Mouse (Mus musculus): Measurements from ENCODE around the gene Kcnip4. TPM values are rescaled to one million over a fixed set of nuclear protein-coding genes. Genes with fewer than 3 reads are reported as not detected.
A peak's percentile ranks its signal among the peaks of the same experiment; 100 is the strongest.

Kcnip4 gene
- polyA plus RNA-seq, 1 experiment from 2014 or later, result 2.6 TPM

DNA sequence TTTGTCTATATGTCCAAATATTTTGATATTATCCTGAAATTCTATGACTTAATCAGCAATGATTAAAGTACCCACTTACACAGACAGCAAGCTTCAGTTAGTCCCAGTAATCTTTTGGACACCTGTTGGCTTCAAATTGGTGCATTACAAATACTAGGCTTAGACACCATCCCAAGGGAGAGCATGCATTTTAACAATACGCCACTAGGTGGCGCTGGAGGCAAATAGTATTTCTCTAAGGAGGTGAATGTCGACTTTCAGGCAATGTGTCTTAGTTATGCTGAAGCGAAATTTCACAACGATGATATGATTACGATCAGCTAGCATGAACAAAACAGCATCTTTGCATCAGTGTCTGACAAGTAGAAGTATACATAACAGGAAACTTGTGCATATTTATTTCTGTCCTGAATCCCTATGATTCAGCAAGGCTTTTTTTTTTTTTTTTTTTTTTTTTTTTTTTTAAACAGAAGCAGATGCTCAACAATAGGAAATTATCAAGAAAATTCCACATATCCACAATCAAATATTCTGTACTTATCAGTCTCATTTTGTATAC lies 434.5 kb downstream of the Kcnip4 start:
- no peak overlapping the region for H3K27ac ChIP-seq (ENCODE audit: low read length)
- WGBS, result 5% methylated on average over 6 of the region's 6 CpGs
- H3K9ac ChIP-seq (ENCODE audit: low read length), result no peak overlapping the region
- H3K36me3 ChIP-seq (ENCODE audit: control insufficient read depth, insufficient read depth, low read length), result no peaks in the 10 kb centered on the region
- peak overlapping the region; percentile 35; the same call in 1 of the 2 replicates for H3K4me2 ChIP-seq (ENCODE audit: low read depth, low read length)
- ATAC-seq (ENCODE audit: insufficient read depth, low FRiP score), result peak; percentile 53; the same call in 1 of the 2 replicates
- H3K4me1 ChIP-seq (ENCODE audit: control insufficient read depth, insufficient read depth, low read length), result no peaks in the 10 kb centered on the region
- no peaks in the 10 kb centered on the region for H3K27me3 ChIP-seq (ENCODE audit: control insufficient read depth, insufficient read depth, low read length)
- H3K9me3 ChIP-seq (replicated peaks; ENCODE audit: control insufficient read depth, low read length), result no peaks in the 10 kb centered on the region
- H3K4me3 ChIP-seq (replicated peaks; ENCODE audit: low read length), result no peak overlapping the region

DNA sequence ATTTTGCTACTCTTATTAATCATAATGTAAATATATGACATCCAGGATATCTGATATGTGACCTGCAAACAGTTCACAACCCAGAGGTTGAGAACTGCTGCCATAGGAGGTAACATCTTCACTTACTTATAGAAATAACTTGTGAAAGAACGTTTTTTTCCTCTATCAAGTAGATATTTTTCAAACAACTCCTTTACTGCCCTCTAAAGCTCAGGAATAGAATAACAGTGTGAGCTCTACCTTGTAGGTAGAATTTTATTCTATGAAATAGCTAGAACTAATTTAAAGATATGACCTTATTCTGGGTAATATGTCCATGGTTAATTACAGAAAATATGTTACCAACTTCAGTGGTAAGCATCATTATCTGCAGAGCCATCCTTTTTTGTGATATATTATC lies 459.1 kb downstream of the Kcnip4 start:
- Histone ChIP-seq H3K27me3 (ENCODE audit: control insufficient read depth, insufficient read depth, low read length) (no peaks in the 10 kb centered on the region), H3K4me2 (ENCODE audit: low read depth, low read length) (no peak overlapping the region), H3K36me3 (ENCODE audit: control insufficient read depth, insufficient read depth, low read length) (no peaks in the 10 kb centered on the region), H3K4me3 (replicated peaks; ENCODE audit: low read length) (no peak overlapping the region), H3K9ac (ENCODE audit: low read length) (no peak overlapping the region), H3K27ac (ENCODE audit: low read length) (no peak overlapping the region), H3K9me3 (replicated peaks; ENCODE audit: control insufficient read depth, low read length) (no peaks in the 10 kb centered on the region), H3K4me1 (ENCODE audit: control insufficient read depth, insufficient read depth, low read length) (no peaks in the 10 kb centered on the region)
- no peak for ATAC-seq (ENCODE audit: insufficient read depth, low FRiP score)
- WGBS, result 4% methylated on average over 1 of the region's 1 CpGs

DNA sequence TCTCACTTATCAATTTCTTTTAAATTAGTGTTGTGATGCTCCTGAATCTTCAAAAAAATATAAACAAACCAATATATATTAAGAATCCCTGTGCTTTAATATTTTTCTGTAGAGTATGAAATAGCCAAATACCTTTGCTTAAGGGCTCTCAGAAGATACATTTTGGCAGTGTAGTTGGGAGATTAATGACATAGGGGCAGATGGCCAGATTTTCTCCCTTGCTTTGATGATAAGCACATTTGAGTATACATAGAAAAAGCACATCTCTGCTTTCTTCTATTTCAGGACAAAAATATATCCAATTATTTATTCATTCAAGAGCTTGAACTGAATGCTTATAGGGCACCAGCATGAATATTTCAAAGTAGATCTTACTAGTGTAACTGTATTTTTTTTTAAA lies 465.8 kb downstream of the Kcnip4 start:
- H3K4me3 ChIP-seq (replicated peaks; ENCODE audit: low read length), result no peak overlapping the region
- no peak overlapping the region for H3K4me2 ChIP-seq (ENCODE audit: low read depth, low read length)
- no peaks in the 10 kb centered on the region for H3K4me1 ChIP-seq (ENCODE audit: control insufficient read depth, insufficient read depth, low read length)
- no peaks in the 10 kb centered on the region for H3K9me3 ChIP-seq (replicated peaks; ENCODE audit: control insufficient read depth, low read length)
- H3K27me3 ChIP-seq (ENCODE audit: control insufficient read depth, insufficient read depth, low read length), result no peaks in the 10 kb centered on the region
- H3K9ac ChIP-seq (ENCODE audit: low read length), result no peak overlapping the region
- ATAC-seq (ENCODE audit: insufficient read depth, low FRiP score), result no peak
- no peaks in the 10 kb centered on the region for H3K36me3 ChIP-seq (ENCODE audit: control insufficient read depth, insufficient read depth, low read length)
- no peak overlapping the region for H3K27ac ChIP-seq (ENCODE audit: low read length)

DNA sequence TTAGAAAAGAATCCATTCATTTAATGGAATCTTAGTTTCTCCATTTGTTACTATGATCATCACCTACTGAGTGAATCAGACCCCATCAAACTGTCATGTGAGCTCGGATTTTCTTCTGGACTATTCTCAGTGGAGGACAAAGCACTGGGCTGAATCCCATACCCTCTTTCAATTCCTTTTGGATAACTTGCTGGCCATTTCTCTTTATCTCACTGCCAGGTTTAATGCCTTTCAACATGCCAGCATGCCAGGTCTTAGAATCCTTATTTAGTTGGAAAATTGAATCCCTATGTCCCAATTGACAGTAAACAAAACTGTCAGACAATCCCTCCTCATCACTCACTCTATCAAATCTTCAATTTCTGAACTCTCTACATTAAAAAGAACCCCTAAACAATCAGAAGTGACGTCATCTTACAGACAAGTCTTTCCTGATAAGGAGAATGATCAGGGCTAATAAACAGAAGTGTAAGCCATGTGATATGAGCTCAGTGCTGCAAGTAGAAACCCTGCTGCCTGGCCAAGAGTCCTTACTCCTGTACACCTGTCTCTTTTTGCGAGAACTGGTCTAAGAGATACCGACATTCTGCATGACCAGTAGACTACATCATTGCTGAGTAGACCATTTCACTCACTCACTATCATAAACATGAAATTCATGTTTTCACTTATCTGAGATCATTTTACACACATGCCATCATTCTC lies 466.9 kb downstream of the Kcnip4 start:
- Histone ChIP-seq H3K27me3 (ENCODE audit: control insufficient read depth, insufficient read depth, low read length) (no peaks in the 10 kb centered on the region), H3K9me3 (replicated peaks; ENCODE audit: control insufficient read depth, low read length) (no peaks in the 10 kb centered on the region), H3K36me3 (ENCODE audit: control insufficient read depth, insufficient read depth, low read length) (no peaks in the 10 kb centered on the region), H3K4me2 (ENCODE audit: low read depth, low read length) (no peak overlapping the region), H3K4me1 (ENCODE audit: control insufficient read depth, insufficient read depth, low read length) (no peaks in the 10 kb centered on the region), H3K4me3 (replicated peaks; ENCODE audit: low read length) (no peak overlapping the region), H3K27ac (ENCODE audit: low read length) (no peak overlapping the region), H3K9ac (ENCODE audit: low read length) (no peak overlapping the region)
- 75% methylated on average over 4 of the region's 4 CpGs for WGBS
- no peak for ATAC-seq (ENCODE audit: insufficient read depth, low FRiP score)

DNA sequence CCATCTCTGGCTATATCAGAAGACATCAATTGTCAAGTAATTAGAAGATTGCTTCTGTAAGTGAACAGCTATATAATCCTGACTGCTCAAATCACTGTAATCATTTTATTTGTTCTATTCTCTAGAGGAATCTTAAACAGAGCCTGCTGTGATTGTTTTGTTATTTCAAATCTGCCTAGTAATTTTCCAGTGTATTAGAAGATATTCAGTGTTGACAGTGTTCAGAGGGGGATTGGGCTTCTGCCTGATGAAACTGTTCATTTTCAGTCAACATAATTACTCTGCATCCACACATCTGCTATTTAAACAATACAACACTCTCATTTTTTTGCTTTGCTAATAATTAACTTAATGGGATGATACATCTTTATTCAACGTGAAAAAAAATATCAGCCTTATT lies 476.7 kb downstream of the Kcnip4 start:
- no peak overlapping the region for H3K9ac ChIP-seq (ENCODE audit: low read length)
- H3K4me3 ChIP-seq (replicated peaks; ENCODE audit: low read length), result no peak overlapping the region
- no peaks in the 10 kb centered on the region for H3K9me3 ChIP-seq (replicated peaks; ENCODE audit: control insufficient read depth, low read length)
- H3K4me1 ChIP-seq (ENCODE audit: control insufficient read depth, insufficient read depth, low read length), result no peaks in the 10 kb centered on the region
- 71% methylated on average over 1 of the region's 1 CpGs for WGBS
- H3K4me2 ChIP-seq (ENCODE audit: low read depth, low read length), result no peak overlapping the region
- no peak overlapping the region for H3K27ac ChIP-seq (ENCODE audit: low read length)
- H3K27me3 ChIP-seq (ENCODE audit: control insufficient read depth, insufficient read depth, low read length), result no peaks in the 10 kb centered on the region
- H3K36me3 ChIP-seq (ENCODE audit: control insufficient read depth, insufficient read depth, low read length), result no peaks in the 10 kb centered on the region
- no peak for ATAC-seq (ENCODE audit: insufficient read depth, low FRiP score)

DNA sequence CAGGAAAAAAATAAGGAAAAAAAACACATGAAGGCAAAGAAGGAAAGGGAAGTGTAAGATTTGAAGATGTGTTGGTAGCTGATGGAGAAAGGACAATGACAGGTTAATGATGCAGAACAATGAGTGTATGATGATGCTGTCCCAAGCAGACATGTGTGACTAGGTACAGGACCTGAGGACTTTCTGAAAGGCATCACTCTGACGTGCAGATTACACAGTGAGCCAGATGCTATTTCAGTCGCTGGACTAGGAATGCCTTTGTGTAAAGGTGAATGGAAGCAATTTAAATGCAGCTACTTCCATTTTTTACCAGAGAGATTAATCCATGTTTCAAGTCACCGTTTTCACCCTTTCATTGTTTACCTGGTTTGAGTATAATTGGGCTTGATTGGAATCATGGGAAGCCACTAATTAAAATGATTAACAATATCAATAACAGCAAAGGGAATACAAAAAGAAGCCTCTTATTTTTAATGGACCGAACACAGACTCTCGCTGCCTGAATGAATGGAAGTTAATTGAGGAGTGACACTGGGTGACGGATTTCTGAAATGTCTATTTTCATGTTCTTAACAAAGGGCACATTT lies 483.4 kb downstream of the Kcnip4 start:
- H3K27ac ChIP-seq (ENCODE audit: low read length), result no peak overlapping the region
- WGBS, result 64% methylated on average over 6 of the region's 6 CpGs
- no peak overlapping the region for H3K9ac ChIP-seq (ENCODE audit: low read length)
- H3K36me3 ChIP-seq (ENCODE audit: control insufficient read depth, insufficient read depth, low read length), result no peaks in the 10 kb centered on the region
- H3K4me3 ChIP-seq (replicated peaks; ENCODE audit: low read length), result no peak overlapping the region
- H3K4me2 ChIP-seq (ENCODE audit: low read depth, low read length), result no peak overlapping the region
- no peaks in the 10 kb centered on the region for H3K9me3 ChIP-seq (replicated peaks; ENCODE audit: control insufficient read depth, low read length)
- no peak for ATAC-seq (ENCODE audit: insufficient read depth, low FRiP score)
- H3K4me1 ChIP-seq (ENCODE audit: control insufficient read depth, insufficient read depth, low read length), result no peaks in the 10 kb centered on the region
- H3K27me3 ChIP-seq (ENCODE audit: control insufficient read depth, insufficient read depth, low read length), result no peaks in the 10 kb centered on the region

DNA sequence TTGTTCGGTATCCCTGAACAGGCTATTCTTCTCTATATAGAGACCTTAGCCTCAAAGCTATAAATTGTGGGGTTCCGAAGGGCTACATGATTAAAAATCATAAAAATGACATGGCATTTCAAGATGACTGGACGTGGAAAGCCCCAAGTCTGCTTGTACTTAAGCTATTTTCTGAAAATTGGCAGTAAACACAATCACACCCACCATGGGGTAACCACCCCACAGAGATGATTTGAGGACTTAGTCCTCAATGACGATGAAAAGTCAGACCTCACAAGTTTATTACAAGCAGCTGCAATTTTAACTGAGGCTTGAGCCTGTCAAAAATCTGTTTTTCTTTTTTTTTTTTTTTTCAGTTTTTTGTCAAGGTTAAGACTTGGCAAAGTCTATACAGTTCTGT lies 527.3 kb downstream of the Kcnip4 start:
- H3K27me3 ChIP-seq (ENCODE audit: control insufficient read depth, insufficient read depth, low read length), result no peaks in the 10 kb centered on the region
- no peak for ATAC-seq (ENCODE audit: insufficient read depth, low FRiP score)
- WGBS, result 77% methylated on average over 4 of the region's 4 CpGs

DNA sequence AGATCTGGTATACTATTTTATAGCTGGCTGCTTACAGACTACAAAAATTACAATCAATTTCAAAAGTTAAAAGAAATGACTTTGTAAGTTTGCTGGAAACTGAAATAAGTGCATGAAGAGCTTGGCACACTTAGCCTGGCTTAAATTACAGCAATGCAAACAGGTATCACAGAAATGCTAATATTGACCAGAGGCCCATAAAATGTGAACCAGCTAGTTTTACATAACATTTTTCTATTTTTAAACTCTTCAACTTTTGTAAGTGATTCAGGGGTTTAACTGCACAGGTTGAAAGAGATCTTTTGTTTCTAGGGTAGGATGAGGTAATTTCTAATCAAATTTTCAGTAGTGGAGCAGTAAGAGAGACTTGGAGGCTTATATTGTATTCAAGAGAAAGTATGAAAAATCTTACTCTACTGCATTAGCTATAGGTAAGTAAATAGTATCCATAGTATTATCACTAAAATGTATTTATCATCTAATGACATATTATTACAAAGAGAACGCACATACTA lies 535.5 kb downstream of the Kcnip4 start:
- no peak overlapping the region for H3K4me3 ChIP-seq (replicated peaks; ENCODE audit: low read length)
- no peak overlapping the region for H3K27ac ChIP-seq (ENCODE audit: low read length)
- H3K4me2 ChIP-seq (ENCODE audit: low read depth, low read length), result no peak overlapping the region
- no peaks in the 10 kb centered on the region for H3K9me3 ChIP-seq (replicated peaks; ENCODE audit: control insufficient read depth, low read length)
- no peaks in the 10 kb centered on the region for H3K36me3 ChIP-seq (ENCODE audit: control insufficient read depth, insufficient read depth, low read length)
- WGBS, result 64% methylated on average over 1 of the region's 1 CpGs
- H3K27me3 ChIP-seq (ENCODE audit: control insufficient read depth, insufficient read depth, low read length), result no peaks in the 10 kb centered on the region
- no peaks in the 10 kb centered on the region for H3K4me1 ChIP-seq (ENCODE audit: control insufficient read depth, insufficient read depth, low read length)
- no peak for ATAC-seq (ENCODE audit: insufficient read depth, low FRiP score)
- no peak overlapping the region for H3K9ac ChIP-seq (ENCODE audit: low read length)

More for the DNA sequence above, 527.3 kb downstream of the Kcnip4 start:
- no peaks in the 10 kb centered on the region for H3K4me1 ChIP-seq (ENCODE audit: control insufficient read depth, insufficient read depth, low read length)
- H3K4me2 ChIP-seq (ENCODE audit: low read depth, low read length), result no peak overlapping the region
- no peak overlapping the region for H3K4me3 ChIP-seq (replicated peaks; ENCODE audit: low read length)
- H3K9ac ChIP-seq (ENCODE audit: low read length), result no peak overlapping the region
- H3K36me3 ChIP-seq (ENCODE audit: control insufficient read depth, insufficient read depth, low read length), result no peaks in the 10 kb centered on the region
- no peaks in the 10 kb centered on the region for H3K9me3 ChIP-seq (replicated peaks; ENCODE audit: control insufficient read depth, low read length)
- no peak overlapping the region for H3K27ac ChIP-seq (ENCODE audit: low read length)

DNA sequence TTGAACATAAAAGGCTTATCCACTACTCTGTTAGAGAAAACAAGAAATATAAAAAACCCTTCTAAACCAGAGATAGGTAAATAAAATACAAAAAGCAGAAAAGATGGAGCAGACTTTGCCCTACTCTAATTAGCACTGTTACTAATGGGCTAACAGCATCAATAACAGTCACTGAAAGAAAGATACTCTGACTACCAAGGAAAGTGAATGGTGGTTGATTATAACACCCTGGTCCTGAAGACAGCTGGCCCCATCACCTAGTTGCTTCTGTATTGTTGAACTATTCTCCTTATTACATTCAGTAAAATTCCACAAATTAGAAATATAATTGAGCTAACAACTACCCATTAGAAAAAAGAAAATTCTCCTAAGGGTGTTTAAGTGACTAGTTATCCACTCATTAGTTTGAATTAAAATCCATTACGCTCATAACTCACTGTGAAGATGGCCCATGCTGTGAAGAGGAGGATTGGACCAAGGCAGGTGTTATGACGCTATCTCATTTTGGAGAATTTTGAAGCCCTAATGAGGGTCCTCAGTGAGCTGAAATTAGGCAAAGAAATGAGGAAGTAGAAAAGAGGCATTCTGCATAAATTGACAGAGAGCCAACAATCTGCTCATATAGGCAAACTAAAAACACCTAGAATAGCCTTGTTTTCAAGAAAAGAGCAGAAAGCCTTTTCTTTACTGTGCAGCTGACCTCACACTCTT lies 582.2 kb downstream of the Kcnip4 start:
- Histone ChIP-seq H3K4me1 (ENCODE audit: control insufficient read depth, insufficient read depth, low read length) (no peaks in the 10 kb centered on the region), H3K36me3 (ENCODE audit: control insufficient read depth, insufficient read depth, low read length) (no peaks in the 10 kb centered on the region), H3K9me3 (replicated peaks; ENCODE audit: control insufficient read depth, low read length) (no peaks in the 10 kb centered on the region), H3K27me3 (ENCODE audit: control insufficient read depth, insufficient read depth, low read length) (no peaks in the 10 kb centered on the region), H3K9ac (ENCODE audit: low read length) (no peak overlapping the region), H3K4me2 (ENCODE audit: low read depth, low read length) (no peak overlapping the region), H3K4me3 (replicated peaks; ENCODE audit: low read length) (no peak overlapping the region), H3K27ac (ENCODE audit: low read length) (no peak overlapping the region)
- WGBS, result 88% methylated on average over 2 of the region's 2 CpGs
- no peak for ATAC-seq (ENCODE audit: insufficient read depth, low FRiP score)

Measured in stomach, embryonic 16.5 days (tissue).